Mouse (Mus musculus): ENCODE measurements around the gene Col5a2.

GRCm38 (mm10) chr1:45359673-45360072 is 143.4 kb downstream of the Col5a2 start:
- TF ChIP-seq GATA1 (IDR thresholded peaks at IDR 0.05; ENCODE audit: low read length) = no peak
- no peak for TF ChIP-seq TAL1 (IDR thresholded peaks at IDR 0.05; ENCODE audit: low read length)
